Mouse (Mus musculus): ENCODE measurements around the gene Tmem190.
A peak's percentile ranks its signal among the peaks of the same experiment; 100 is the strongest.
"Not testable (repeated sequence)": the region's sequence is repeated elsewhere in the genome, so short reads cannot be mapped to it uniquely, and the experiment has no call there.

The Tmem190 gene

GRCm38 (mm10) chr7:4813105-4813791, 30.5 kb downstream of the Tmem190 start:
- ATAC-seq (ENCODE audit: low TSS enrichment): no peak

DNA sequence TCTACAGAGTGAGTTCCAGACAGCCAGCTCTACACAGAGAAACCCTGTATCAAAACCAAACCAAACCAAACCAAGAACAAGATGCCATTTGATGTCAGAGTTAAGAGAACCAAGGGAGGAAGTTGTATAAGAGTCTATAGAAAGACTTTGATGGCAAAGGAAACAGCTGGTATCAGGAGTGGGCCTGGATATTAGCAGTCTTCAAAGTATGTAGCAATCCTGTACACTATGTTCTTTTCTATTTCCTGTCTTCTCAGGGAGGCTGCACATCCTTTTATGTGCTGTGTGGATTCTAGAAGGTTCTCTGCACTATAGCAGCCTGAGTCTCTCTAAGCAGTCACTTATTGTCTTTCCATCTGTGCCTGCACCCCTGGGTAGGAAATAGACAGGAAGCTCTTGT, 33.8 kb downstream of the Tmem190 start:
- ATAC-seq (ENCODE audit: low TSS enrichment): no peak

DNA sequence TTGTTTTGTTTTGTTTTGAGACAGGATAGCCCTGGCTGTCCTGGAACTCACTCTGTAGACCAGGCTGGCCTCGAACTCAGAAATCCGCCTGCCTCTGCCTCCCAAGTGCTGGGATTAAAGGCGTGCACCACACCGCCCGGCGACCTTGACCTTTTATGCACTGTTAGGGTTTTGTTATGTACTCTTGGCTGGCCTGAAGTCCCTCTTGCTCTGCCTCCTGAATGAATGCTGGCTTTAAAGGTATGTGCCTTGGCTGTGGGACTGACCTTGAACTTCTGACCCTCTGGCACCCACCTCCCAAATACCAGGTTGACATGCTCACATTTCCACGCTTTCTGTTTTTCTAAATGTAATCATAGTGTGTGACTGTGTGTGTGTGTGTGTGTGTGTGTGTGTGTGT, 38.2 kb downstream of the Tmem190 start:
- not testable (repeated sequence) for ATAC-seq (ENCODE audit: low TSS enrichment)

- peak; percentile 86 for ATAC-seq (ENCODE audit: low TSS enrichment)
These were observed 39.0 kb downstream of the Tmem190 start for GRCm38 (mm10) chr7:4821690-4822089.

DNA sequence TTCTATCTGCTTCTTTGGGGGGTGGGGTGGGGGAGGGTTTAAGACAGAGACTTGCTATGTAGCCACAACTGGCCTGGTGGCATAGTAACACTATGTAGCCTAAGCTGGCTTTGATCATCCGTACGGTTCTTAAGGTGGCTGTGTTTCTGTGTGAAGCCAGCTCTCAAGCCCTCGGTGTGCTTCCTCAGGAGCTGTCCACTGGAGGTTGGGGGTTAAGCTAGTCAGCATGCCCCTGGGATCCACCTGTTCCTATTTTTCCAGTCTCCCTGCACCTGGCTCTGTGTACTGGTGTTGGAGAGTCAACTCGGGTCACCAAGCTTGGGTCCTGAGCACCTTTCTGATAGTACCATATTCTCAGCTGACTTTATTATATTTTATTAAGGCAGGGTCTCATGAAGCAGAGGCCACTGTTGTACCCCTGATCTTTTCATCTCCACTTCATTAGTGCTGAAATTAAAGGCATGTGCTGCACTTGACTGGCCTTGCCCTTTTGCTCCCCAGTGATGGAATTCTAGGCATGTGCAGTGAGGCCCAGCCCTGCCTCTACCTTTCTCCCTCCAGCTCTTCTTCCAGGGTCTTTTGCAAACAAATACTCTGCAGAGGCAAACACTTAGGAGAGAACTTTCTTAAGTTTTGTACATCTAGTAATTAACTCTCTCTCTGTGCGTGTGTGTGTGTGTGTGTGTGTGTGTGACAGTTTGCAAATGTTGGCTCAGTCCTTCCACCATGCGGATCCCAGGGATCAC, 39.6 kb downstream of the Tmem190 start:
- ATAC-seq (ENCODE audit: low TSS enrichment): 0 out of 2 replicates have a peak, but pooled peaks have one; percentile 7

GRCm38 (mm10) chr7:4825365-4825764, 42.6 kb downstream of the Tmem190 start:
- ATAC-seq (ENCODE audit: low TSS enrichment): no peak

DNA sequence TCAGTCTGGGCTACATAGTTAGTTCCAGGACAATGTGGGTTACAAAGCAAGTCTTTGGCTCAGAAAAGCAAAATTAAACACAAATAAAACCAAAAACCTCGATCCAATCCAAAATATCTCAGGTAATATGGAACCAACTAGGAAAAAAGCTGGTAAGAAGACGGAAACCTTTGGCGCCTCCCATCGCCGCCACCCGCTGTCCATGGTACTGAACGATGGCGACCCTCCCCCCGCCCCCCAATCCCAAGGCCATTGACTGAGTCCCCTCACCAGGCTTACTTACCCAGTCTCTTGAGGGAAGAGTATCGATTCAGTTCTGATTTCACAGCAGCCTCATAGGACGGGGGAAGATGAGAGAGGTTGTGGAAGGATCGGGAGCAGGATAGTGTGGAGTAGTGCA, 47.7 kb downstream of the Tmem190 start:
- no peak for ATAC-seq (ENCODE audit: low TSS enrichment)

Measured in frontal cortex, adult (tissue).